Comparison of ENCODE assay signal across 8 mouse cellular contexts in genomic region chr3:116423353-116424159, GRCm38 (mm10). TPM values are rescaled to one million over a fixed set of nuclear protein-coding genes. Genes with fewer than 3 reads are reported as not detected.
A peak's percentile ranks its signal among the peaks of the same experiment; 100 is the strongest.
DNase-seq lines count a peak whose midpoint lies in the region; ATAC-seq and TF ChIP-seq lines count a peak whose summit lies in the region.

Gene Cdc14a, minus strand, starts transcription at chr3:116424032.

- intact Hi-C loops in left cerebral cortex, adult 2 months (cut with DNase I): loop anchor here (5.0 to 10.0 kb wide), 3 partner anchors 84 to 539 kb away; partner anchors contain the start of genes Dph5 and Rtca

- ATAC-seq in hindbrain, embryonic 13.5 days (ENCODE audit: low FRiP score): peak; percentile 92
- ATAC-seq in megakaryocyte, adult 5-6 weeks (ENCODE audit: poor library complexity, severe bottlenecking): peak; percentile 71

- H3K27ac ChIP-seq in hindbrain, embryonic 13.5 days: peak within 1 kb of the TSS; percentile 90
- peak within 1 kb of the TSS; percentile 47 for H3K27ac ChIP-seq in left cerebral cortex, adult 2 months

- peaks cover 28% of the 10 kb centered on the region for H3K4me1 ChIP-seq in hindbrain, embryonic 13.5 days (replicated peaks)

- under 1% methylated on average over 63 of the region's 64 CpGs for WGBS in hindbrain, embryonic 13.5 days

- H3K27me3 ChIP-seq in hindbrain, embryonic 13.5 days: no peaks in the 10 kb centered on the region

- TF ChIP-seq CTCF in left cerebral cortex, adult 2 months (IDR thresholded peaks at IDR 0.05): no peak

- DNase-seq in ZHBTc4 (ENCODE audit: low read depth, low spot score): peak; percentile 73
- DNase-seq in cerebellum, postnatal 14 days: peak; percentile 79 to 81
- DNase-seq in frontal cortex, postnatal 14 days (ENCODE audit: low spot score in 2 of 2): peak; percentile 49 to 67
- DNase-seq in left cerebral cortex, adult 2 months (ENCODE audit: extremely low spot score in 1 of 2, low spot score in 2 of 2): peak; percentile 52 to 59
- DNase-seq in right cerebral cortex, postnatal 10 days (ENCODE audit: low spot score in 2 of 2): peak; percentile 81 to 85
- peak; percentile 65 to 76 for DNase-seq in urinary bladder, postnatal 36 days (ENCODE audit: low spot score in 2 of 2)

- no peaks in the 10 kb centered on the region for H3K9me3 ChIP-seq in hindbrain, embryonic 13.5 days

- no peaks in the 10 kb centered on the region for H3K36me3 ChIP-seq in hindbrain, embryonic 13.5 days

- H3K4me3 ChIP-seq in hindbrain, embryonic 13.5 days: peak within 1 kb of the TSS; percentile 73
- H3K4me3 ChIP-seq in left cerebral cortex, adult 2 months: peak within 1 kb of the TSS; percentile 76

- peak within 1 kb of the TSS; percentile 84 for H3K9ac ChIP-seq in hindbrain, embryonic 13.5 days

- H3K4me2 ChIP-seq in hindbrain, embryonic 13.5 days: peak within 1 kb of the TSS; percentile 94

RNA-seq across cellular contexts. Expression of gene Cdc14a, which starts in this region (rescaled TPM):
- polyA plus RNA-seq in hindbrain, embryonic 13.5 days (2015; fragmentation: Nextera tagmentation; extraction: Ambion mirVana): 6.8 and 7.0 TPM in 2 replicates
- total RNA-seq in left cerebral cortex, adult 2 months (2021): 1 to 10 TPM; 2.6 to 4.5 TPM
- 21.0 and 22.1 TPM in 2 replicates for total RNA-seq in megakaryocyte, adult 5-6 weeks (2015)
- 21.7 and 26.2 TPM in 2 replicates for total RNA-seq in megakaryocyte, adult 5-6 weeks (2017)

Comparison
In these comparisons a context has a peak if more than half of its experiments do, and no peak if none do; other contexts are left out.
1. Peak in every context shown above with its lines: DNase-seq, ATAC-seq, H3K4me3 ChIP-seq and H3K27ac ChIP-seq.